Mouse (Mus musculus): ENCODE measurements around the gene Ppl. TPM values are rescaled to one million over a fixed set of nuclear protein-coding genes. Genes with fewer than 3 reads are reported as not detected.

Ppl gene
- polyA plus RNA-seq, 1 experiment from 2014 or later: 5.8 TPM

DNA sequence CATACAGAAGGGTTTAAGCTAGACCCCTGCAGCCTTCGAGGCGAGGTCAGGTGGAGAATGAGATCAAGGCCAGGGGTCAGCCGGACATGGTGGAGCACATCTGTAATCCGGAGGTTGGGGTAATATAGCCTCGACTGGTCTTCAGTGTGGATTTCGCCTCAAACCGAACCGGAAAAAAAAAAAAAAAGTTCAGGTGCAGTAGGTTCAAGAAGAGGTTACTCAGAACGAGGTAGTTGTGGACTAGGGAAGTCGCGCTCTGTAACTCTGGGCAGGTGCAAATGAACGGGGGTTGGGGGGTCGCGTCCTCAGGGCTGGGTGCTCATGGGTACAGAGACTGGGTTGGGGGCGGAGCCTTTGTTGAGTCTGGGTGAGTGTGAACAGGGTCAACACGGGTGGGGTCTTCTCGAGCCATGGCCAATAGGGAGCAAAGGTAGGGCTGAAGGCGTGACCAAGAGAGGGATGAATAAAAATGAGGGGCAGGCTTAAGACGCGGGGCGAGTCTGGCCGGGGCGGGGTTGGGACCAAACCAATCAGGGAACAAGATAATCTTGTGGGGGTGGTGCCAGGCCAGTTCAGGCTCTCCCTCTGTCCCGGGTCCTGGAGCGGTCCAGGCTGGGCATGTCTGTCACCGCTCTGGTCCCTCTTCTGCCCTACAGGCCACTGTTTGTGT is 14.3 kb upstream of the Ppl start:
- Histone ChIP-seq H3K4me3 (peak overlapping the region; percentile 31), H3K4me2 (replicated peaks) (peak overlapping the region; percentile 62), H3K27ac (no peak overlapping the region), H3K9ac (no peak overlapping the region; the same call in 1 of the 2 replicates), H3K9me3 (no peaks in the 10 kb centered on the region), H3K4me1 (peaks cover 10% of the 10 kb centered on the region), H3K27me3 (peaks cover 29% of the 10 kb centered on the region), H3K36me3 (no peaks in the 10 kb centered on the region)
- WGBS: 1% methylated on average over 26 of the region's 26 CpGs
- peak; percentile 92 for ATAC-seq (ENCODE audit: low FRiP score, low read depth)

DNA sequence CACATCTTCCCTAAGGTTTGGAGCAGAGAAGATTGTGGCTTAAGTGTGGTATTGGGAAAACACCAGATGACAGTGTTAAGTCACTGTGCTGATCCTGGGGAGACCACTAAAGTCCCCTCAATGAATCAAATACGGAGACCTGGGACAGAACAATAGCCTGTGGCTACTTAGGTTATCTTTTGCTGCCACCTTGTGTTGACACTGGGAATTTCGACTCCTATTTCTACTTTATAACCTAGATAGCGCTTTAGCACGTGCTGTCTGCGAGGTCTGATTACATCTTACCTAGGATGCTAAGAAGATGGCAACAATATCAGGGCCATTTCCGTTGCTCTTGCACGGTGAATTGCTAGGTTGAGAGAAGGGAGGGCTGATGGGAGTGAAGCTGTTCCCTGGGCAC is 13.3 kb upstream of the Ppl start:
- H3K4me3 ChIP-seq: no peak overlapping the region
- peaks cover 29% of the 10 kb centered on the region for H3K27me3 ChIP-seq
- no peak overlapping the region for H3K27ac ChIP-seq
- peak overlapping the region; percentile 62 for H3K4me2 ChIP-seq (replicated peaks)
- H3K4me1 ChIP-seq: peaks cover 10% of the 10 kb centered on the region
- no peaks in the 10 kb centered on the region for H3K36me3 ChIP-seq
- ATAC-seq (ENCODE audit: low FRiP score, low read depth): peak; percentile 38; the same call in 1 of the 2 replicates
- no peaks in the 10 kb centered on the region for H3K9me3 ChIP-seq
- WGBS: under 1% methylated on average over 7 of the region's 7 CpGs
- H3K9ac ChIP-seq: no peak overlapping the region

DNA sequence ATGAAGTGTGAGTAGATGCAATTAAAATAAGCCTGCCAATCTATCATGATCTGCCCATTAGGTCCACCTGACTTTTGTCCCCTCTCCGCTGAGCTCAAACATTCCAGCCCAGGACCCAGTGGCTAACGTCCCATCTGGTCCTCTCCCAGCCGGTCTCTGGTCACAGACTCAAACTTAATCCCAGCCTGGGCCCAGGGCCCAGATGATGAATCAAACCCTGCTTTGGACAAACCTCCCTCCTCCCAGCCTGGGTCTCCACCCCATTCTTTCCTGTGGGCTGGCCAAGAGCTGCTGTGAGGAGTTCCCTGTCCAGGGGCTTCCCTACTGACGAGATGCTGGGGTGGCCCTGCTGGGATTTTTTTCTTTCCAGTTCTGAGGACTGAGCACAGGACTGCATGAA is 7.5 kb upstream of the Ppl start:
- 18% methylated on average over 4 of the region's 4 CpGs for WGBS
- Histone ChIP-seq H3K27me3 (peaks cover 8% of the 10 kb centered on the region), H3K4me1 (no peaks in the 10 kb centered on the region), H3K9ac (no peak overlapping the region), H3K9me3 (no peaks in the 10 kb centered on the region), H3K4me2 (replicated peaks) (no peak overlapping the region), H3K27ac (no peak overlapping the region), H3K36me3 (no peaks in the 10 kb centered on the region), H3K4me3 (no peak overlapping the region)
- ATAC-seq (ENCODE audit: low FRiP score, low read depth): no peak

DNA sequence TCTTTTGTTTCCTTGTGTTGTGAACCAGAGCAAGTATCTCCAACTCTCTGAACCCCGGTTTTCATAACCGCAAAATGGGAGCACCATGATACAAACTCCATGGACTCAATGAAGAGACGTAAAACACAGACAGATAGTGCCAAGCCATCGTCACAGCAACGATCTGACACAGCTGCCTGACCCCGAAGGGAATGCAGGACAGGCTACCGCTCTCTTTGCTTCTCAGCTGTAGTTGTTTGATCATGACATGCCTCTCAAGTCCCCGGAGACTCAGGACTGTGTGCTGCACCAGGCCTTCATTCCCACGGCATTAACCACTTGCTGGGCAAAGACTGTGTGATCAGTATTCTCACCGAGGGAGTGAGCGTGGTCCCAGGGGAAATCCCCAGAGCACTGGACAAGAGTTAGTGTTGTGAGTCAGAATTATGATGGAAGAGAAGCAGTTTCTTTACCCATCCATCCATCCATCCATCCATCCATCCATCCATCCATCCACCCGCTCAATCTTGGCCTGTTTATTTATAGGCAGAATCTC is 4.9 kb upstream of the Ppl start:
- no peak for ATAC-seq (ENCODE audit: low FRiP score, low read depth)
- Histone ChIP-seq H3K4me2 (replicated peaks) (no peak overlapping the region), H3K4me1 (peaks cover 6% of the 10 kb centered on the region), H3K9me3 (no peaks in the 10 kb centered on the region), H3K27ac (no peak overlapping the region), H3K4me3 (no peak overlapping the region), H3K36me3 (no peaks in the 10 kb centered on the region), H3K27me3 (peaks cover 33% of the 10 kb centered on the region), H3K9ac (no peak overlapping the region)
- WGBS: 64% methylated on average over 12 of the region's 12 CpGs

DNA sequence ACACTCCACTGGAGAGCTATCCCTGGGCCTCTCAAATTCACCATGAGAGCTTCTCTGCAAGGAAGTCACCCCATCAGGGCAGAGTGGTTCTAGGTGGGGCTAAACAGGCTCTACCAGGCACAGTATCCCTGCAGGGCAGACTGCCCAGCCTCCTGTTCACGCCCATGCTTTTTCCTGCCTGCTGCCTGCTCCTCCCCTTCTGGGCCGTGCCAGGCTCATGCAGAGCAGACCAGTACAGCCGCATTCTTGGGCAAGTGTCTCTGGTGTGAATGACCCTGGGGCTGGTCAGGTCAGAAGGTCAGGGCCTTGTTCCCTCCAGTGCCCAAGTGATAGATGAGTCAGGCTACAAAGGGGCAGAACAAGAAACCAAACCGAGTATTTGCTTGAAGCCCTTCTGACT is 4.3 kb upstream of the Ppl start:
- 14% methylated on average over 4 of the region's 4 CpGs for WGBS
- H3K9me3 ChIP-seq: no peaks in the 10 kb centered on the region
- 0 out of 2 replicates have a peak, but pooled peaks have one; percentile 34 for ATAC-seq (ENCODE audit: low FRiP score, low read depth)
- no peak overlapping the region for H3K4me2 ChIP-seq (replicated peaks)
- H3K4me3 ChIP-seq: no peak overlapping the region
- H3K9ac ChIP-seq: no peak overlapping the region
- peaks cover 39% of the 10 kb centered on the region for H3K27me3 ChIP-seq
- H3K4me1 ChIP-seq: peaks cover 12% of the 10 kb centered on the region
- no peak overlapping the region for H3K27ac ChIP-seq
- H3K36me3 ChIP-seq: no peaks in the 10 kb centered on the region

DNA sequence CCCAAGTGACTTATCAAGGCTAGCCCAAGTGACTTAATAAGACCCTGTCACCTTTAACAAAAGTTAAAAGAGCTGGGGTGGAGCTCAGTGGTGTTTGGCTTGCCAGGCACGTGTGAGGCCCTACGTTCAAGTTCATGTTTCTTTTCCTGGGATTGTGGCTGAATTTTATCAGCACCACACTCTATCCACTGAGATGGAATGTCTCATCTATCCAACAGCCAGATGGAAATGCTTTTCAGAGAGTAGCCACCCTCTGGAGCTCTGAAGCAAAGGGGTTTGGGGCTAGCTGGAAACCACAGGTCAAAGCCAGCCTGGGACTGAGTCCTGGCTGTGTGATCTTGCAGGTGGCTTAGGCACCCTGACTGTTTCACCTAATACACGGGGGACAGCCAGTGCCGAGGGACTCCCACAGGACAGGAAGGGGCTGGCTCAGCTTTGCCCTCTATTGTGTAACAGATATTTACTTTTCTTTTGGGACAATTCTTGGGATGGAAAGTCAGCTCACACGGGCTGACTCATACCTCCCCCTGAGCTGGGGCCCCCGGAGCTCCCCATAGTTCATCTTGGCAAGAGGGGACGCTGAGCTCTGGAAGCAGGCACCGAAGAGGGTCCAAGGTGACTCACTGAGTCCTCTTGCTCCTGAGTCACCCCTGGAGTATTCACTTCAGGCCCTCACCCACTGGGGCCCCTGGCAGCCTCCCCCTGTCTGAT is 3.5 kb upstream of the Ppl start:
- Histone ChIP-seq H3K27me3 (peaks cover 47% of the 10 kb centered on the region), H3K27ac (no peak overlapping the region), H3K4me2 (replicated peaks) (no peak overlapping the region), H3K9ac (no peak overlapping the region), H3K36me3 (no peaks in the 10 kb centered on the region), H3K4me3 (no peak overlapping the region), H3K4me1 (peaks cover 12% of the 10 kb centered on the region), H3K9me3 (no peaks in the 10 kb centered on the region)
- ATAC-seq (ENCODE audit: low FRiP score, low read depth): no peak
- WGBS: 63% methylated on average over 8 of the region's 8 CpGs

DNA sequence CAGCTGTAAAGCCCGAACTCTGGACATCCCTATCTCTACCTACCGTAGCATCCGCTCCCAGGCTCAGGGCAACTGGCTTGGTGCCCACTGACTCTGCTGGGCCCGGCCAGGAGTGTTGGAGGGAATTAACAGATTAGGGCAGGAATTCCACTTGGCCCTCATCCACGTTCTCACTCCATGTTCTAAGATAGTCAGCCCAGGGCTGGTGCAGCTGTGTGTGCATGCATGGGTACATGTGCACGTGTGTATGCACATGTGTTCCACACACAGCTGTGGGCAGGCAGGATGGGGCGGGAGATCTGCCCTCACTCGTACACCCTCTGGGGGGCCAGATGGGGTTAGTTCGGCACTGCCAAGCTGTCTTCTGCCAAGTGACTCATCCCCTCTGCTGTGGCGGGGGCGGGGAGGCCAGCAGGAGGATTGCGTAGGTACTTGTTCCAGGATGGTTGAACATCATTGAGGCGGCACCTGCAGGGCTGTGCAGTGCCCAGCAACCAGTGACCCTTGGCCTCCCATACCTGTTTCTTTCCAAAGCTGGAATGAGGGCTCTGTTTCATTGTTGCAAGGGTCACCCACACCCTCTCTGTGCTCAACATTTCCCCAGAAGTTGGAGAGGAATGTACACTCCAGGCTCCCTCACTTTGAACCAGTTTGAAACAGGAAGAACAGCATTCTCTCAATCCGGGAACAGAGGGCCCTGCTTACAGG is 2.6 kb upstream of the Ppl start:
- Histone ChIP-seq H3K4me1 (peaks cover 12% of the 10 kb centered on the region), H3K27ac (no peak overlapping the region), H3K9me3 (no peaks in the 10 kb centered on the region), H3K4me3 (no peak overlapping the region), H3K36me3 (no peaks in the 10 kb centered on the region), H3K4me2 (replicated peaks) (no peak overlapping the region), H3K27me3 (peaks cover 56% of the 10 kb centered on the region), H3K9ac (no peak overlapping the region)
- peak; percentile 28 for ATAC-seq (ENCODE audit: low FRiP score, low read depth)
- WGBS: 75% methylated on average over 14 of the region's 14 CpGs

DNA sequence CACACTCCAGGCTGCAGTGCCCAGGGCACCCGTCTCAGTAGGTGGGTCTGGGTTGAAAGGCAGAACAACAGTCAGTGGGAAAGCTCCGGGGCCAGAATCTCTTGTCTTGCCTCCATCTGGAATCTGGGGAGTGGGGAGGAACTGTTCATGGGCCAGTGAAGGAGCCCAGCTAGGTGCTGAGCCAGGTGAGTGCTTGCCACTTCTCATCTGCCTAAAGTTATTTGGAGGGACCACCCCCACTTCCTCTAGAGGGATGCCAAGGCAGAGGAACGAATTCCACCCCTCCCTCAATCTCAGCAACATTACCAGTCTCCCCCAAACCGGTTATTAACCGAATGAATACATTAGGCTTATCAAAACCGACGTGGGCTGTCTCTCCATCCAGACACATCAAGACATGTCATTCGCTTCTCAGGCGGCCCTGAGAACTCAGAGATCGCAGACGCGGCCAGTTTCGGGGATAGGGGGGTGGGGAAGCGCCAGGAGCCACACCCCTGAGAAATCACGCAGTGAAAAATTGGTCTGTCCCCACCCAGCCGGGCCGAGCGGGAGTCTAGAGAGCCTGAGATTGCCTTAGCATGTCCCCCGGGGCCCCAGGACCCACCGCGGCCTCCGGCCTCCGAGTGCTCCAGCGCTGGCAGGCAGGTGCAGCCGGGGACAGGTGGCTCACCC is 834 bp downstream of the Ppl start:
- peak overlapping the region; percentile 71 for H3K4me2 ChIP-seq (replicated peaks)
- peaks cover 12% of the 10 kb centered on the region for H3K4me1 ChIP-seq
- peak overlapping the region; percentile 47 for H3K4me3 ChIP-seq
- 3% methylated on average over 25 of the region's 25 CpGs for WGBS
- no peak overlapping the region for H3K27ac ChIP-seq
- no peak overlapping the region for H3K9ac ChIP-seq
- H3K27me3 ChIP-seq: peaks cover 86% of the 10 kb centered on the region
- ATAC-seq (ENCODE audit: low FRiP score, low read depth): no peak
- no peaks in the 10 kb centered on the region for H3K9me3 ChIP-seq
- H3K36me3 ChIP-seq: no peaks in the 10 kb centered on the region

DNA sequence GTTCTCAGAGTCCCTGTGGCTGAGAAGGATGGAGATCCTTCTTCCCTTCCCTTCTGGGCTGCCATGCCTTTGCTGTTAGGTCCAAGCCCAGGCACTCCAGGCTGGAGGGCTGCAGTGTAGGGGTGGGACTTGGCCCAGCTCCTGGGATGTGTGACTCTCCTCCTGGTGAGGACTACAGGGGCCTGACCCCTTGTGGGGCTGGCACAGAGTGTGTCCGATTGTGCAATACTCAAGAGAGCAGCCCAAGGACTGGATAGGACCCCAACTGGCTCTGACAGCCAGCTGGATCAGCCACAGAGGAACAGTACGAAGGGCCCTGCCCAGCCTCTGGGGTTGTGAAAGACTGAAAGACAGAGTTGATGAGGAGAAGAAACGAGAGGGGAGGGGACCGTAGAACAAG is 1.5 kb downstream of the Ppl start:
- Histone ChIP-seq H3K4me1 (peaks cover 12% of the 10 kb centered on the region), H3K27ac (no peak overlapping the region), H3K4me3 (no peak overlapping the region; the same call in 1 of the 2 replicates), H3K27me3 (peaks cover 84% of the 10 kb centered on the region), H3K9me3 (no peaks in the 10 kb centered on the region), H3K36me3 (no peaks in the 10 kb centered on the region), H3K9ac (no peak overlapping the region), H3K4me2 (replicated peaks) (0 out of 2 replicates have a peak overlapping the region, but pooled peaks have one; percentile 3)
- no peak for ATAC-seq (ENCODE audit: low FRiP score, low read depth)
- 19% methylated on average over 4 of the region's 4 CpGs for WGBS

DNA sequence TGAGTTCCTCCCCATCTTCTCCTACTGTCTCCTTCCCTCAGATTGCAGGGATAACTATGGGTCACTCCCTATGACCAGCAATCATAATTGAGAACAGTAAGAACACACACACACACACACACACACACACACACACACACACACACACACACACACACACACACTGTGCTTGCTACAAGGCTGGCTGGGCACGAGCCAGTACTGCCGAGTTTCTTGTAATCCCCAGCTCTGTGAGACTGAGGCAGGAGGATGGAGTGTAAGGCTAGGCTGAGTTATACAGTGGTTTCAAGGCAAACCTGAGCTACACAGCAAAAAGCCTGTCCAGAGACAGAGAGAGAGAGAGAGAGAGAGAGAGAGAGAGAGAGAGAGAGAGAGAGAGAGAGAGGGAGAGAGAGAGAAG is 2.0 kb downstream of the Ppl start:
- Histone ChIP-seq H3K9ac (no peak overlapping the region), H3K36me3 (no peaks in the 10 kb centered on the region), H3K9me3 (no peaks in the 10 kb centered on the region), H3K4me3 (no peak overlapping the region), H3K27me3 (peaks cover 84% of the 10 kb centered on the region), H3K4me1 (peaks cover 12% of the 10 kb centered on the region), H3K27ac (no peak overlapping the region), H3K4me2 (replicated peaks) (no peak overlapping the region)
- 53% methylated on average over 2 of the region's 2 CpGs for WGBS
- no peak for ATAC-seq (ENCODE audit: low FRiP score, low read depth)

DNA sequence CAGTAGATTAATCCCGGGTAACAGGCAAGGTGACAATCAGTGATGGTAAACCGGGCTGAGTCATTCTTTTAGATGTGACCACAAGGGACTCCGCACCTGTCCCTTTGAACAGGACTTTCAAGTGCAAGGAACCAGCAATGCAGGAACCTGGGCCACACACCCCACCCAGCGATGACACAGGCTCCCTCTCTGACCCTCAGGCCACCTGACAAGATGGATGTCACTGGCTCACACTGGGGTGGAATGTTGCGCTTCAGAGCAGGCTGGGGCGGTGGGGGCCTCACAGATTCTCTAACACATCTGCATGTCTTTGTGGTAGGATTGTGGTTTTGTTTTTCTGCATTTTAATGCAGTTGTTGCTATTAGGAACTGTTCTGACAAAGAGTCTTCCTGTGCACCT is 8.7 kb downstream of the Ppl start:
- Histone ChIP-seq H3K9me3 (0 out of 2 replicates have a peak, but pooled peaks cover 6% of the 10 kb centered on the region), H3K4me1 (no peaks in the 10 kb centered on the region), H3K27me3 (peaks cover 46% of the 10 kb centered on the region), H3K4me2 (replicated peaks) (no peak overlapping the region), H3K4me3 (no peak overlapping the region), H3K9ac (no peak overlapping the region), H3K36me3 (no peaks in the 10 kb centered on the region), H3K27ac (no peak overlapping the region)
- ATAC-seq (ENCODE audit: low FRiP score, low read depth): no peak
- 56% methylated on average over 6 of the region's 6 CpGs for WGBS
